Mouse (Mus musculus): Measurements from ENCODE around the gene Dok4. TPM values are rescaled to one million over a fixed set of nuclear protein-coding genes. Genes with fewer than 3 reads are reported as not detected.

Gene Dok4
- polyA plus RNA-seq, 1 experiment from 2014 or later, result 19.1 TPM

DNA sequence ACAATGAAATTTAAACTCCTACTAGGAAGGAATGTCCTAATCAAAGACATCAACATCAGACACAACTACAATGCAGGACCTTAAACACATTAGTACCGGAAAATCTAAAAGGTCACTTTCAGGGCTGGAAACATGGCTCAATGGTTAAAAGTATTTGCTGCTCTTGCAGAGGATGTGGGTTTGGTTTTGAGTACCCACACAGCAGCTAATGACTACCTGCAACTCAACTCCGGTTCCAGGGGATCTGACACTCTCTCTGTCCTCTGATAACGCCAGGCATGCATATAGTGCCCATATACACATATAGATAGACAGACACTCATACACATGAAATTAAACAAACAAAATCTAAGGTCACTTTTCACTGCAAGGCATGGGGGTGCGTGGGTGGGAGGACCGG, 49.9 kb downstream of the Dok4 start:
- 89% methylated on average over 5 of the region's 5 CpGs for WGBS
- ATAC-seq (replicated peaks; ENCODE audit: low FRiP score), result no peak

GRCm38 (mm10) chr8:94825170-94825569, 51.0 kb downstream of the Dok4 start:
- H3K4me2 ChIP-seq (ENCODE audit: low read depth, low read length, severe bottlenecking), result no peak overlapping the region
- no peak for DNase-seq (ENCODE audit: low spot score)
- H3K9ac ChIP-seq (ENCODE audit: low read length), result no peak overlapping the region
- H3K27me3 ChIP-seq (ENCODE audit: control insufficient read depth, insufficient read depth, low read length), result no peaks in the 10 kb centered on the region
- H3K9me3 ChIP-seq (ENCODE audit: control insufficient read depth, low read length), result no peaks in the 10 kb centered on the region
- H3K27ac ChIP-seq (ENCODE audit: low read depth, low read length), result no peak overlapping the region
- ATAC-seq (replicated peaks; ENCODE audit: low FRiP score), result no peak
- WGBS, result 85% methylated on average over 6 of the region's 6 CpGs
- no peaks in the 10 kb centered on the region for H3K4me1 ChIP-seq (replicated peaks; ENCODE audit: control insufficient read depth, insufficient read depth, low read length)
- H3K36me3 ChIP-seq (ENCODE audit: control insufficient read depth, insufficient read depth, low read length), result peaks cover 5% of the 10 kb centered on the region
- no peak overlapping the region for H3K4me3 ChIP-seq (ENCODE audit: low read depth, low read length)

More for the DNA sequence above, 49.9 kb downstream of the Dok4 start:
- Histone ChIP-seq H3K27me3 (ENCODE audit: control insufficient read depth, insufficient read depth, low read length) (no peaks in the 10 kb centered on the region), H3K4me3 (ENCODE audit: low read depth, low read length) (no peak overlapping the region), H3K4me2 (ENCODE audit: low read depth, low read length, severe bottlenecking) (no peak overlapping the region), H3K4me1 (replicated peaks; ENCODE audit: control insufficient read depth, insufficient read depth, low read length) (no peaks in the 10 kb centered on the region), H3K9ac (ENCODE audit: low read length) (no peak overlapping the region), H3K27ac (ENCODE audit: low read depth, low read length) (no peak overlapping the region), H3K36me3 (ENCODE audit: control insufficient read depth, insufficient read depth, low read length) (peaks cover 12% of the 10 kb centered on the region), H3K9me3 (ENCODE audit: control insufficient read depth, low read length) (no peaks in the 10 kb centered on the region)
- DNase-seq (ENCODE audit: low spot score), result no peak

DNA sequence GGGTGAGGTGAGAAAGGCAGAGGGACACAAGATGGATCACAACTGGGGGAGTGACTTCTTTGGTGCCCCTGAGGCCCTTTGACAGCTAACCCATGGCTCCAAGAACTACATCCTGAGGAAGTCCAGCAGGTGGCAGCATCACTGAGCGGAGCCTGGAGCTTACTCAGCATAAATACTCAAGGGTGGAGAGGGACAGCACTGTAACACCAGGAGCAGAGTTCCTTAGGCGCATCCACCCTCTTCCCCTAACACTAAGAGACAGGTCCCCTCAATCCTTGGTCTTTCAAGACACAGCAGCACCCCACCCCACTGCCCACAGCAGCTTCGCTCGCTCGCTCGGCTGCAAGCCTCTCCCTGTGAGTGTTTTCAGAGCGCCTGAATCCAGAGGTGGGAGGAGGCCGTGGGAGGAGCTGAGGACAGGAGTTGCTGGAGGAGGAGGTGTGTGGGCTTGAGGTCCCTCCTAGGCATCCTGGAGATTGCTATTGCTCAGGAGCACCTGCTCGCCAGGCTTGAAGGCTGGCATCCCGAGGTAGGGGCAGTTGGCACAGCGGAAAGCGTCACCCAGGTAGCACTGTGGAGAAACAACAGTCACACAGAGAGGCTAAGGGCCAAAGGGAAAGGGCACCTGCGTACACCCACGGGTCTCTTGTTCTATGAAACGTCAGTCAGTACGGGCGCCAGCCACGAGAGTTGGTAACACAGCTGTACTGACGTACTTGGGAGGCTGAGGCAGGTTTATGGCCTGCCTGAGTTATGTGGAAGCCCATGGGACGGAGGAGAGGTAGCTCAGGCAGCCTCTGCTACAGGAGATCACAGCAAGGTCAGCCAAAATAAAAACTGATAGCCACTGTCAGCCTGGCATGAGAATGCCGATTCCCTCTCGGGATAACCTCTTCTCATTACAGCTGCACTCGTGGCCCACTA, 53.2 kb downstream of the Dok4 start:
- Histone ChIP-seq H3K27ac (ENCODE audit: low read depth, low read length) (no peak overlapping the region), H3K4me3 (ENCODE audit: low read depth, low read length) (no peak overlapping the region), H3K27me3 (ENCODE audit: control insufficient read depth, insufficient read depth, low read length) (no peaks in the 10 kb centered on the region), H3K9ac (ENCODE audit: low read length) (no peak overlapping the region), H3K4me1 (replicated peaks; ENCODE audit: control insufficient read depth, insufficient read depth, low read length) (no peaks in the 10 kb centered on the region), H3K4me2 (ENCODE audit: low read depth, low read length, severe bottlenecking) (no peak overlapping the region), H3K36me3 (ENCODE audit: control insufficient read depth, insufficient read depth, low read length) (peaks cover 4% of the 10 kb centered on the region), H3K9me3 (ENCODE audit: control insufficient read depth, low read length) (no peaks in the 10 kb centered on the region)
- no peak; the same call in 1 of the 2 replicates for ATAC-seq (replicated peaks; ENCODE audit: low FRiP score)
- WGBS, result 77% methylated on average over 23 of the region's 23 CpGs
- DNase-seq (ENCODE audit: low spot score), result peak; percentile 79

DNA sequence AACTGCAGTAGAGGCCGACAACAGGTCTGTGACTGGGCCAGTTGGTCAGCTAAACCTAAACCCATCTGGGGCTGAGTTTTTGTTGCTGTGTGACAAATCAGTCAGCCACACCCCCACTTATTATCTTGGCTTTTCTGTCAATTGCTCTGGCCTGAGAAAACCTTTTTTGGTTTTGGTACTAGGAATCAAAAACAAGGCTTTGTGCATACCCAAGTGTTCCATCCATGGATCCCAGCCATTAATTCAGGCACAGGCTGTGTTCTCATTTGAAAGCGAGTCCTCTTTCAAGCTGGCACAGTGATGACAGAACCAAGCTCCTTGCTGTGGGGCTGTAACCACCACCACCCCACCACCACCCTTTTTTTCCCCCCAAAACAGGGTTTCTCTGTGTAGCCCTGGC, 54.7 kb downstream of the Dok4 start:
- Histone ChIP-seq H3K4me2 (ENCODE audit: low read depth, low read length, severe bottlenecking) (no peak overlapping the region), H3K27ac (ENCODE audit: low read depth, low read length) (no peak overlapping the region), H3K27me3 (ENCODE audit: control insufficient read depth, insufficient read depth, low read length) (no peaks in the 10 kb centered on the region), H3K4me1 (replicated peaks; ENCODE audit: control insufficient read depth, insufficient read depth, low read length) (no peaks in the 10 kb centered on the region), H3K9ac (ENCODE audit: low read length) (no peak overlapping the region), H3K36me3 (ENCODE audit: control insufficient read depth, insufficient read depth, low read length) (peaks cover 4% of the 10 kb centered on the region), H3K9me3 (ENCODE audit: control insufficient read depth, low read length) (no peaks in the 10 kb centered on the region), H3K4me3 (ENCODE audit: low read depth, low read length) (no peak overlapping the region)
- 76% methylated on average over 2 of the region's 2 CpGs for WGBS
- ATAC-seq (replicated peaks; ENCODE audit: low FRiP score) (no peak), DNase-seq (ENCODE audit: low spot score) (no peak)

DNA sequence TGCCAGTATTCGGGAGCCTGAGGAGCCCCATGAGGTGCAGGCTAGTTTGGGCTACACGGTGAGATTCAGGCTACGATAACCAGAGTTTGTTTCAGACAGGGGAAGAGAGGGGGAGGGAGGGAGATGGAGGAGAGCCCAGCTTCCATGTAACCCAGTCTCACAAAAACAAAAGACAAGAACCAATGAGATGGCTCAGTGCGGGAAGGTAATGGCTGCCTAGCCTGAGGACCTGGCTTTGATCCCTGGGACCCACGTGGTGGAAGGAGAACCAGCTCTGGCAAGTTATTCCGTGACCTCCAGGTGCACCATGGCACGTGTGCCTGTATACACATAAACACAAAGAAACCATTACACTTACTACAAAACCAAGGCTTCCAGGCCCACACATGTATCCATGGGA, 55.6 kb downstream of the Dok4 start:
- no peak overlapping the region for H3K27ac ChIP-seq (ENCODE audit: low read depth, low read length)

GRCm38 (mm10) chr8:94819671-94820179, 56.4 kb downstream of the Dok4 start:
- no peak overlapping the region for H3K4me3 ChIP-seq (ENCODE audit: low read depth, low read length)
- no peaks in the 10 kb centered on the region for H3K4me1 ChIP-seq (replicated peaks; ENCODE audit: control insufficient read depth, insufficient read depth, low read length)
- no peaks in the 10 kb centered on the region for H3K27me3 ChIP-seq (ENCODE audit: control insufficient read depth, insufficient read depth, low read length)
- H3K36me3 ChIP-seq (ENCODE audit: control insufficient read depth, insufficient read depth, low read length), result peaks cover 4% of the 10 kb centered on the region
- DNase-seq (ENCODE audit: low spot score) (no peak), ATAC-seq (replicated peaks; ENCODE audit: low FRiP score) (no peak)
- H3K9ac ChIP-seq (ENCODE audit: low read length), result no peak overlapping the region
- 86% methylated on average over 6 of the region's 6 CpGs for WGBS
- no peak overlapping the region for H3K4me2 ChIP-seq (ENCODE audit: low read depth, low read length, severe bottlenecking)
- H3K27ac ChIP-seq (ENCODE audit: low read depth, low read length), result no peak overlapping the region
- H3K9me3 ChIP-seq (ENCODE audit: control insufficient read depth, low read length), result no peaks in the 10 kb centered on the region

More for the DNA sequence above, 55.6 kb downstream of the Dok4 start:
- Histone ChIP-seq H3K9ac (ENCODE audit: low read length) (no peak overlapping the region), H3K4me2 (ENCODE audit: low read depth, low read length, severe bottlenecking) (no peak overlapping the region), H3K4me1 (replicated peaks; ENCODE audit: control insufficient read depth, insufficient read depth, low read length) (no peaks in the 10 kb centered on the region), H3K27me3 (ENCODE audit: control insufficient read depth, insufficient read depth, low read length) (no peaks in the 10 kb centered on the region), H3K9me3 (ENCODE audit: control insufficient read depth, low read length) (no peaks in the 10 kb centered on the region), H3K36me3 (ENCODE audit: control insufficient read depth, insufficient read depth, low read length) (peaks cover 4% of the 10 kb centered on the region), H3K4me3 (ENCODE audit: low read depth, low read length) (no peak overlapping the region)
- DNase-seq (ENCODE audit: low spot score), result no peak
- WGBS, result 88% methylated on average over 7 of the region's 7 CpGs
- no peak for ATAC-seq (replicated peaks; ENCODE audit: low FRiP score)

- 96% methylated on average over 11 of the region's 11 CpGs for WGBS
- Histone ChIP-seq H3K9me3 (ENCODE audit: control insufficient read depth, low read length) (no peaks in the 10 kb centered on the region), H3K36me3 (ENCODE audit: control insufficient read depth, insufficient read depth, low read length) (peaks cover under 1% of the 10 kb centered on the region; the same call in 1 of the 2 replicates), H3K4me1 (replicated peaks; ENCODE audit: control insufficient read depth, insufficient read depth, low read length) (no peaks in the 10 kb centered on the region), H3K27me3 (ENCODE audit: control insufficient read depth, insufficient read depth, low read length) (no peaks in the 10 kb centered on the region), H3K4me2 (ENCODE audit: low read depth, low read length, severe bottlenecking) (no peak overlapping the region), H3K4me3 (ENCODE audit: low read depth, low read length) (no peak overlapping the region), H3K9ac (ENCODE audit: low read length) (no peak overlapping the region), H3K27ac (ENCODE audit: low read depth, low read length) (no peak overlapping the region)
- no peak for DNase-seq (ENCODE audit: low spot score)
- no peak for ATAC-seq (replicated peaks; ENCODE audit: low FRiP score)
Measured at GRCm38 (mm10) chr8:94817933-94818332, 58.2 kb downstream of the Dok4 start.

GRCm38 (mm10) chr8:94814556-94814955, 61.6 kb downstream of the Dok4 start:
- no peak overlapping the region for H3K4me2 ChIP-seq (ENCODE audit: low read depth, low read length, severe bottlenecking)
- H3K9me3 ChIP-seq (ENCODE audit: control insufficient read depth, low read length), result no peaks in the 10 kb centered on the region
- H3K36me3 ChIP-seq (ENCODE audit: control insufficient read depth, insufficient read depth, low read length), result no peaks in the 10 kb centered on the region
- no peak overlapping the region for H3K27ac ChIP-seq (ENCODE audit: low read depth, low read length)
- no peaks in the 10 kb centered on the region for H3K27me3 ChIP-seq (ENCODE audit: control insufficient read depth, insufficient read depth, low read length)
- no peak for ATAC-seq (replicated peaks; ENCODE audit: low FRiP score)
- H3K4me3 ChIP-seq (ENCODE audit: low read depth, low read length), result no peak overlapping the region
- DNase-seq (ENCODE audit: low spot score), result no peak
- H3K9ac ChIP-seq (ENCODE audit: low read length), result no peak overlapping the region
- H3K4me1 ChIP-seq (replicated peaks; ENCODE audit: control insufficient read depth, insufficient read depth, low read length), result peaks cover 3% of the 10 kb centered on the region; the same call in 1 of the 2 replicates
- WGBS, result 0% methylated on average over 1 of the region's 1 CpGs
